Mouse (Mus musculus) liver, postnatal 0 days (tissue): ENCODE measurements around the gene Mrpl39.

Source experiments
- CTCF ChIP-seq: sonication (generic); IDR thresholded peaks from 2 replicates; pipeline ENCODE4 v1.5.1; 2016; ENCODE audit warnings: antibody characterized with exemption, low read depth
- EP300 ChIP-seq: IDR thresholded peaks from 2 replicates; pipeline ENCODE4 v1.6.1; 2016; ENCODE audit warnings: antibody characterized with exemption, low read depth, mild to moderate bottlenecking

- TF ChIP-seq CTCF (no peak), EP300 (no peak)
These were observed 33.6 kb upstream of the Mrpl39 start for GRCm38 (mm10) chr16:84769182-84769581.
